Mouse (Mus musculus) bone marrow, adult 2 months (tissue): ENCODE results near the gene Ube2q2. TPM values are rescaled to one million over a fixed set of nuclear protein-coding genes. Genes with fewer than 3 reads are reported as not detected.

Experiments used
- H3K27ac ChIP-seq: fragments of 200-500 bp; 2 replicates; pipeline ENCODE4 v1.5.1; 2012; ENCODE audit warnings: low read depth, mild to moderate bottlenecking, control low read depth, inconsistent platforms, low read length; ENCODE audit not compliant: control insufficient read depth, poor library complexity, insufficient read depth
- H3K4me1 ChIP-seq: fragments of 200-500 bp; 2 replicates; pipeline ENCODE4 v1.6.1; 2011; ENCODE audit warnings: low read length; ENCODE audit not compliant: control insufficient read depth, insufficient read depth
- H3K4me3 ChIP-seq: fragments of 200-500 bp; replicated peaks from 2 replicates; pipeline ENCODE3; 2011; ENCODE audit warnings: mild to moderate bottlenecking, low read depth, low read length, control low read depth; ENCODE audit not compliant: control insufficient read depth
- CTCF ChIP-seq: fragments of 200-500 bp; IDR thresholded peaks from 2 replicates; pipeline ENCODE4 v1.5.1; 2011; ENCODE audit warnings: low read length, control low read depth; ENCODE audit not compliant: control insufficient read depth, insufficient read depth
- POLR2A ChIP-seq: fragments of 200-500 bp; IDR thresholded peaks from 2 replicates; pipeline ENCODE4 v1.6.1; 2011; ENCODE audit warnings: low read depth, mild to moderate bottlenecking, control low read depth, low read length, borderline replicate concordance; ENCODE audit not compliant: control insufficient read depth
- WGBS: fragments of 180-500 bp; shearing (Covaris S2); methylation state at CpG from one replicate; pipeline ENCODE4 v1.1.7; 2018; 5-methylcytosine and 5-hydroxymethylcytosine counted together
- polyA plus RNA-seq: library from polyadenylated mRNA; stranded (reverse); fragments of >200 nt; gene quantifications from 2 replicates; pipeline ENCODE4 v1.2.4, GENCODE M21; 2011; ENCODE audit warnings: low replicate concordance; ENCODE audit not compliant: missing spikeins, insufficient read depth, insufficient read length

Ube2q2 gene
- polyA plus RNA-seq, 1 experiment = 9.0 TPM

- WGBS = 75% methylated on average over 5 of the region's 5 CpGs
Measured at GRCm38 (mm10) chr9:55117293-55118055, 31.2 kb upstream of the Ube2q2 start.

GRCm38 (mm10) chr9:55122586-55122985 lies 26.1 kb upstream of the Ube2q2 start:
- TF ChIP-seq POLR2A (no peak), CTCF (no peak)
- Histone ChIP-seq H3K4me1 (peaks cover 2% of the 10 kb centered on the region; the same call in 1 of the 2 replicates), H3K4me3 (no peak overlapping the region), H3K27ac (no peak overlapping the region)
- WGBS = 61% methylated on average over 3 of the region's 3 CpGs

More at GRCm38 (mm10) chr9:55117293-55118055, 31.2 kb upstream of the Ube2q2 start:
- Histone ChIP-seq H3K4me1 (no peaks in the 10 kb centered on the region), H3K4me3 (no peak overlapping the region), H3K27ac (no peak overlapping the region)
- TF ChIP-seq POLR2A (no peak), CTCF (no peak)

GRCm38 (mm10) chr9:55125735-55126134 lies 22.9 kb upstream of the Ube2q2 start:
- peaks cover 2% of the 10 kb centered on the region; the same call in 1 of the 2 replicates for H3K4me1 ChIP-seq
- H3K27ac ChIP-seq = no peak overlapping the region
- H3K4me3 ChIP-seq = no peak overlapping the region
- 29% methylated on average over 7 of the region's 7 CpGs for WGBS
- TF ChIP-seq POLR2A (no peak), CTCF (no peak)

GRCm38 (mm10) chr9:55126295-55126694 lies 22.4 kb upstream of the Ube2q2 start:
- TF ChIP-seq CTCF (no peak), POLR2A (no peak)
- H3K4me1 ChIP-seq = peaks cover 2% of the 10 kb centered on the region; the same call in 1 of the 2 replicates
- H3K27ac ChIP-seq = no peak overlapping the region
- 38% methylated on average over 1 of the region's 1 CpGs for WGBS
- no peak overlapping the region for H3K4me3 ChIP-seq

- no peaks in the 10 kb centered on the region for H3K4me1 ChIP-seq
- no peak overlapping the region for H3K27ac ChIP-seq
- no peak overlapping the region for H3K4me3 ChIP-seq
- TF ChIP-seq POLR2A (no peak), CTCF (no peak)
Measured at GRCm38 (mm10) chr9:55131851-55132250, 16.8 kb upstream of the Ube2q2 start.

GRCm38 (mm10) chr9:55136576-55136975 lies 12.1 kb upstream of the Ube2q2 start:
- Histone ChIP-seq H3K27ac (no peak overlapping the region), H3K4me1 (no peaks in the 10 kb centered on the region), H3K4me3 (no peak overlapping the region)
- WGBS = 64% methylated on average over 5 of the region's 5 CpGs
- TF ChIP-seq POLR2A = no peak
- TF ChIP-seq CTCF = no peak

- H3K27ac ChIP-seq = no peak overlapping the region
- 69% methylated on average over 4 of the region's 4 CpGs for WGBS
Measured at GRCm38 (mm10) chr9:55137112-55137511, 11.5 kb upstream of the Ube2q2 start.

GRCm38 (mm10) chr9:55139958-55140357 lies 8.7 kb upstream of the Ube2q2 start:
- Histone ChIP-seq H3K27ac (no peak overlapping the region), H3K4me1 (no peaks in the 10 kb centered on the region), H3K4me3 (no peak overlapping the region)
- TF ChIP-seq POLR2A (no peak), CTCF (no peak)
- 63% methylated on average over 5 of the region's 5 CpGs for WGBS

More at GRCm38 (mm10) chr9:55137112-55137511, 11.5 kb upstream of the Ube2q2 start:
- H3K4me3 ChIP-seq = no peak overlapping the region
- H3K4me1 ChIP-seq = no peaks in the 10 kb centered on the region
- TF ChIP-seq CTCF = no peak

- TF ChIP-seq POLR2A (peak; percentile 1; the same call in 1 of the 2 replicates), CTCF (no peak)
- WGBS = under 1% methylated on average over 91 of the region's 93 CpGs
- H3K4me3 ChIP-seq = peak overlapping the region; percentile 68
- peak overlapping the region; percentile 52 for H3K27ac ChIP-seq
- no peaks in the 10 kb centered on the region; the same call in 1 of the 2 replicates for H3K4me1 ChIP-seq
Measured at GRCm38 (mm10) chr9:55149499-55150278, 1.0 kb downstream of the Ube2q2 start.
